Mouse (Mus musculus) bone marrow macrophage, adult 2 months (primary cell): Measurements from ENCODE around the gene Mtx3.

ENCODE experiments used
- CTCF ChIP-seq: IDR thresholded peaks from 2 replicates; pipeline ENCODE4 v1.5.1; 2012; ENCODE audit warnings: low read depth, mild to moderate bottlenecking, low read length, moderate library complexity
- POLR2A ChIP-seq: IDR thresholded peaks from 2 replicates; pipeline ENCODE4 v1.6.1; 2012; ENCODE audit warnings: mild to moderate bottlenecking, low read depth, low read length, borderline replicate concordance

DNA sequence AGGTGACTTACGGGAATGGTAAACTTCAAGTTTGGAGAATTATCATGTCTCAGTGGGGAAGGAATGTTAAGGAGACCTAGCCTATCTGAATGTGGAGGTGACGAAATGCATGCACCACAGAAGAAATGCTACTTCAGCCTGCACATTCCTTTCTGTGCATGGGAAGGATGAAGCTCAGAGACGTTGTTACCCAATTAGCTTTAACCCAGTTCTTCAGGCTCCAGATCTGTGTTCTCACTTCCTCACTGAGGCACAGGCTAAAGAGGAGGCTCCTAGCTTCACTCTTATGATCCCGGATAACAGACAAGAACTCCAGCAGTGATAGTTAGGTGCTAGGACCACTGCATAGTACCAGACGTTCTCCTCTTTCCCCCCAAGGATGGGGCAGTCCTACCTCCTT lies 28.2 kb upstream of the Mtx3 start:
- TF ChIP-seq CTCF: no peak
- TF ChIP-seq POLR2A: no peak
